Mouse (Mus musculus): ENCODE data around the gene Nhlrc4.

The Nhlrc4 gene

GRCm38 (mm10) chr17:25944366-25945163, at the start of gene Nhlrc4, which contains the start of gene Pigq:
TSS of gene Nhlrc4 (minus strand) at chr17:25944961.
TSS of gene Pigq (minus strand) at chr17:25944936.
- DNase-seq (ENCODE audit: low read depth, low spot score), result no peak

- no peak for DNase-seq (ENCODE audit: low read depth, low spot score)
Observed at GRCm38 (mm10) chr17:25993489-25993888, 48.7 kb upstream of the Nhlrc4 start.

DNA sequence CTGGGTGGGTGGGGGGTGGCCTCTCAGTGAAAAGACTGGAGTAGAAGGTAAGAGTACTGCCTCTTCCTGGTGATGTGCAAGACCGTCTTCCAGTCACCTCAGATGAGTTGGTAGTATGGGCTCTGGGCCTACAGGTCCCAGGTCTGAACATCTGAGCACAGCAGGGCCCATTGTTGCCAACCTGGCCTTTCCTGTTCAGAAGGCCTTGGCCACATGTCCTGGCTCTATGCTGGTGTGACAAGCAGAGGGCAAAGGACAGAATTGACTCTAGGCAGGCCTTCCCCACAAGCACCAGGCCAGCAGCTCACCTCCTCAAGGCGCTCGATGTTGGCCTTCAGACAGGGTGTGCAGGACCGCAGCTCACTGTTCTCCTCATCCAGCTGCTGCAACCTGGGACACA, 47.5 kb upstream of the Nhlrc4 start:
- no peak for DNase-seq (ENCODE audit: low read depth, low spot score)

DNA sequence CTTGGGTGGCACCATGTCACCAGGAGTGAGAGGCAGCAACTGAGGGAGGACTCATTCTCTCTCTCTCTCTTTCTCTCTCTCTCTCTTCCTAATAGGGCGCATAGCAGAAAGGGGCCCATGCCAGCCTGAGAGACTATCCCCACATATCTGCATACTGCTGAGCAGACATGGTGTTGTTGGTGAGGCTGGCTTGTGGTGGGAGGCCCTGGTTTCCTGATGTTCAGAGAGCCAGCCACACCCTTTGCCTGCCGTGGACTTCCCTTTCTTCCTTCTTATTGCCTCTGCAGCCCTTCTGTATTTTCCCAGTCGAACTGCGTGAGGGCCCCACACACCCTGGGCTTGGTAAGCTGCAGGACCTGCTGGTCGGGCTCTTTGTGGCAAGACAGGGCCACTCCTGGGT, 45.6 kb upstream of the Nhlrc4 start:
- DNase-seq (ENCODE audit: low read depth, low spot score), result no peak

- DNase-seq (ENCODE audit: low read depth, low spot score), result peak; percentile 97
Observed at GRCm38 (mm10) chr17:25985306-25986294, 40.8 kb upstream of the Nhlrc4 start, which contains the start of gene Capn15. TSS of gene Capn15 (minus strand) at chr17:25985796.

- no peak for DNase-seq (ENCODE audit: low read depth, low spot score)
Observed at GRCm38 (mm10) chr17:25984556-25985305, 40.0 kb upstream of the Nhlrc4 start.

GRCm38 (mm10) chr17:25984066-25984465, 39.3 kb upstream of the Nhlrc4 start:
- no peak for DNase-seq (ENCODE audit: low read depth, low spot score)

GRCm38 (mm10) chr17:25982913-25983312, 38.2 kb upstream of the Nhlrc4 start:
- DNase-seq (ENCODE audit: low read depth, low spot score), result no peak

DNA sequence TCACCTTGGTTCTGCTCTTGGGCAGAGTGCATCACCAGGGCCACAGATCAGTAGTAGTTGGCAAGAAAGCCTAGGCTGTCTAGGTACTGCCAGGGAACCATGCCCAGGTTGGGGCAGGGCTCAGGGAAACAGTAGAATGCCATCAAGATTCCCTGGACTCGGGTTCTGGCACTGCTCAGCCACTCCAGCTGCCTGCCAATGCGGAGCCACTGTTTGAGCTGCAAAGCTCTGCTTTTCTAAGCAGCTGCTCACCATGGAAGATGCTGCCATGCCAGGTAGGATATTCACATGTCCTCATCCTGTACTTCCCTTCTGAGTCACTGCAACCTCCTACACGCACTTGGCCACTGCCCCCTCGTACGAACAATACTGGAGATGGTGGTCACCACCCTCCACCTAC, 36.1 kb upstream of the Nhlrc4 start:
- no peak for DNase-seq (ENCODE audit: low read depth, low spot score)

- DNase-seq (ENCODE audit: low read depth, low spot score), result no peak
Observed at GRCm38 (mm10) chr17:25979829-25980738, 35.3 kb upstream of the Nhlrc4 start.

DNA sequence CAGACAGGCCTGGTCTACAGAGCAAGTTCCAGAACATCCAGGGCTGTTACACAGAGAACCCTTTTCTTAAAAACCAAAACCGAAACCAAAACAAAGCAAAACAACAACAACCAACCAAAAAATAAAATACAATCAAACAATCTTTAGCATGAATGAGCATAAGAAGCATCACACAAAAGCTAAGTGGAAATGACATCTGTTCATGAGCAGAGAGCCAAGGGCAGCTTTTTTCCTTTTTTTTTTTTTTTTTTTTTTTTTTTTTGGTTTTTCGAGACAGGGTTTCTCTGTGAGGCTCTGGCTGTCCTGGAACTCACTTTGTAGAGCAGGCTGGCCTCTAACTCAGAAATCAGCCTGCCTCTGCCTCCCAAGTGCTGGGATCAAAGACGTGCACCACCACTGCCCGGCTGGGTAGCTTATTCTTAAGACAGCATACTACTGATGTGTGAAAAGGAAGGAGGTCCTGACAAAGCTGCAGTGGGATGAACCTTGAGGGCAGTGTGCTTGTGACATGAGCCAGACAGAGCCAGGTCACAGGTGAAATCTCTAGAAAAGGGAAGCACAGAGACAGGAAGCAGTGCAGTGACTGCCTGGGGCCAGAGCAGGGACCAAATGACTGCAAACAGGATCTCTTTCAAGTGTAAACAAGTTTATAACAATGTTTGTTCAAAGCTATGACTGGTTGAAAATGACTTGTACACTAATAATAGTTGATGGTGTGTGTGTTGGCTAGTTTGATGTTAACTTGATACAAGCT, 26.4 kb upstream of the Nhlrc4 start:
- no peak for DNase-seq (ENCODE audit: low read depth, low spot score)

GRCm38 (mm10) chr17:25970448-25970847, 25.7 kb upstream of the Nhlrc4 start:
- DNase-seq (ENCODE audit: low read depth, low spot score), result no peak

GRCm38 (mm10) chr17:25968176-25968575, 23.4 kb upstream of the Nhlrc4 start:
- DNase-seq (ENCODE audit: low read depth, low spot score), result no peak

GRCm38 (mm10) chr17:25967652-25968051, 22.9 kb upstream of the Nhlrc4 start:
- DNase-seq (ENCODE audit: low read depth, low spot score), result no peak

DNA sequence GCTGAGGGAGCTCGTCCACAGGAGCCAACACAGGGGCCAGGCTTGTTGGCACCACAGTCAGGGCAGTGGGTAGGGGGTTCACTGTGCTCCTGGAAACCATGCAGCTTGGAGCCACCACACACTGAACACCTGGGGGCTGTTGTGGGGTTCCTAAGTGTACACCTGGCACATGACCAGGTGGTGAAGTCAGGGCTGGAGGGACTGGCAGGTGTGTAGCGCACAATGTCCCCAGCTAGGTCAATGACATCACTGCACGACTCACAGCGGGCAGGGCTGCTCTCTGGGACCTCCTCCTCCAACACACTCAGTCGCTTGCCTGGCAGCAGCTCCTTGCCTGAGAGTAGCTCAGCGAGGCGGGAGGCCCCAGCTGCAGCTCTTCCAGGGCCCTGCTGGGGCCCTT, 19.5 kb upstream of the Nhlrc4 start:
- no peak for DNase-seq (ENCODE audit: low read depth, low spot score)

DNA sequence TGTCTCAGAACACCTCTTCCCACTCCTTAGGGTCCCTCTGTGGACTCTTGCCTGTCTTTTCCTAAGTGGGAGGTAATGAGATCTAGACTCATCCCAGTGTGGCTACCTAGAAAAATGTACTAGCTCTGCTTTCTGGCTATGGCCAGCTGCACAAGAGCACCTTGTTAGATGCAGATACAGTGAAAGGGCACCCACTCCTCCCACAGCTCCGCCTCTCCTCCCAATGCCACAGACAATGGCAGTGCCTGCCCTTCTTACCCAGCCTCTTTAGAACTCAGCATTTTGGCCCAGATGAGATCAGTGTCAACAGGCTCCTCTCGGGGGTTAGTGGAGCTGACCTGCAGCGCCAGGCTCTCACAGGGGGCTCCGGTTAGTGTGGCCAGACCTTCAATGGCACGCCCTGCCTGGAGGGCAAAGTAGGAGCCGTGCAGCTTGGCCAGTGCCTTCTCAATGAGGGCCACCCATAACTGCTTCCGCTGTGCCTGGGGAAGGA, 17.7 kb upstream of the Nhlrc4 start:
- no peak for DNase-seq (ENCODE audit: low read depth, low spot score)

DNA sequence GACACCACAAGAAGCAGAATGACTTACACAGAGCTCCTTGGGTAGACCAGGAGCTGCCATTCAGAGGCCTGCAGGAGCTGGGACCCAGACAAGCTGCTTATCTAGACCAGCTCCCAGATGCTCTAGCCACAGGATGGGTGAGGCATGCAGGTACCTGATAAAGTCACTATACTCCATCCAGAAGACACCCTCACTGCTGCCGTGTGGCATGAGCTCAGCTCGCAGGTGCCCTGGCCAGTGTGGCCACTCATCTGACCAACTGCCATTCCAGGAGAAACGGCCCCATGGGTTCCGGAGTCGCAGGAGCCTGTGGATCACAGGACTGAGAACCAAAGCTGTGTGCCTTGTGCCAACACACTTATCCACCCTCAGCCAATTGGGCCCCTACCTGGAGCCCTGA, 16.8 kb upstream of the Nhlrc4 start:
- DNase-seq (ENCODE audit: low read depth, low spot score), result no peak

DNA sequence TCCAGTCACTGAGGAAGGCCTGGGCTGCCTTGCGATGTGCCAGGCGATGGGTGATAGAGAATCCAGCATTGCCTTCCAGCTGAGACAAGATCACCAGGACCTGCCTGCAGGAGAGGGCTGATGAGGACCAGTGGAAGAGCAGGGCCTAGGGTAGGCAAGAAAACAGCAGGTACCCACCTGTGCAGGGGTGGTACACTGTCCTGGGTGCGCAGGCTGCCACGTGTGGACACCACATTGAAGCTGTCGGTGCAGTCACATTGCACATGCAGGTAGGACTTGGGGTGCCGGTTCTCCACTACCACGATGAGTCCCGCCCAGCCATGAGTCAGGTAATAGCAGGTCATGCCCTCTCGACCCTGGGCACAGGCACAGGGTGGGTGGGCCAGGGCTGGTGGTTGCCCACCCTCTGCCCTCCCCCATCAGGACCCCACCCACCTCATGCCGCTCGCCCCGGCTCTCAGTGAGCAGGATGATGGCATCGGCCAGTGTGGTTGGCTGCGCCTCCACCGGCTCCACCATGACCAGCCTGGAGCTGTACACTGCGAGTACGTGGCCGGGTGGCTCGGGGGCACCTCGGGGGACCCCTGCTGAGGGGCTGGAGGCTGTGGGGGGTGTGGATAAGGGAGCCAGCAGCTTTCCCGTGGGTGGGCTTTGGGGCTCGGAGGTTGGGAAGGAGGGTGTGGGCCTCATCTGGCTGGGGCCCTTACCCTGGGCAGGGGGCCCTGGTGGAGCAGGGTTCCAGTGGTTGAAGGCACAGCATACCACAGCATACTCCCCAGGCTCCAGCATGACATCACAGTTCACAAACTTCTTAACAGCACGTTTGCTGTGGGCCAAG, 15.1 kb upstream of the Nhlrc4 start:
- DNase-seq (ENCODE audit: low read depth, low spot score), result no peak
